Mouse (Mus musculus): ENCODE data around the gene Zfp985.
"Not testable (repeated sequence)": the region's sequence is repeated elsewhere in the genome, so short reads cannot be mapped to it uniquely, and the experiment has no call there.

The Zfp985 gene

GRCm38 (mm10) chr4:147553071-147553470, at the start of gene Zfp985:
TSS of gene Zfp985 (plus strand) at chr4:147553277.
- not testable (repeated sequence) for DNase-seq (ENCODE audit: low read depth, low spot score)

GRCm38 (mm10) chr4:147509174-147509573, 43.9 kb upstream of the Zfp985 start:
- DNase-seq (ENCODE audit: low read depth, low spot score), result no peak

GRCm38 (mm10) chr4:147518981-147519380, 34.1 kb upstream of the Zfp985 start:
- no peak for DNase-seq (ENCODE audit: low read depth, low spot score)

- no peak for DNase-seq (ENCODE audit: low read depth, low spot score)
These were observed 33.0 kb upstream of the Zfp985 start for GRCm38 (mm10) chr4:147520100-147520499.

GRCm38 (mm10) chr4:147525125-147525524, 28.0 kb upstream of the Zfp985 start:
- DNase-seq (ENCODE audit: low read depth, low spot score), result no peak

- no peak for DNase-seq (ENCODE audit: low read depth, low spot score)
These were observed 22.7 kb upstream of the Zfp985 start for GRCm38 (mm10) chr4:147530366-147530765.

- not testable (repeated sequence) for DNase-seq (ENCODE audit: low read depth, low spot score)
These were observed 17.2 kb upstream of the Zfp985 start for GRCm38 (mm10) chr4:147535916-147536315.

- no peak for DNase-seq (ENCODE audit: low read depth, low spot score)
These were observed 15.4 kb upstream of the Zfp985 start for GRCm38 (mm10) chr4:147537702-147538101.

- not testable (repeated sequence) for DNase-seq (ENCODE audit: low read depth, low spot score)
These were observed 13.2 kb upstream of the Zfp985 start, which contains the start of gene Gm16503 for GRCm38 (mm10) chr4:147539918-147540317. TSS of gene Gm16503 (plus strand) at chr4:147540218.

GRCm38 (mm10) chr4:147541105-147541504, 12.0 kb upstream of the Zfp985 start:
- no peak for DNase-seq (ENCODE audit: low read depth, low spot score)

GRCm38 (mm10) chr4:147554361-147554760, 1.3 kb downstream of the Zfp985 start:
- not testable (repeated sequence) for DNase-seq (ENCODE audit: low read depth, low spot score)

- not testable (repeated sequence) for DNase-seq (ENCODE audit: low read depth, low spot score)
These were observed 3.8 kb downstream of the Zfp985 start for GRCm38 (mm10) chr4:147556921-147557320.

- DNase-seq (ENCODE audit: low read depth, low spot score), result not testable (repeated sequence)
These were observed 4.9 kb downstream of the Zfp985 start for GRCm38 (mm10) chr4:147558011-147558410.

GRCm38 (mm10) chr4:147559096-147559495, 6.0 kb downstream of the Zfp985 start:
- DNase-seq (ENCODE audit: low read depth, low spot score), result not testable (repeated sequence)

- DNase-seq (ENCODE audit: low read depth, low spot score), result no peak
These were observed 12.5 kb downstream of the Zfp985 start for GRCm38 (mm10) chr4:147565426-147566220.

GRCm38 (mm10) chr4:147571156-147571555, 18.1 kb downstream of the Zfp985 start:
- not testable (repeated sequence) for DNase-seq (ENCODE audit: low read depth, low spot score)

GRCm38 (mm10) chr4:147579371-147579770, 26.3 kb downstream of the Zfp985 start:
- DNase-seq (ENCODE audit: low read depth, low spot score), result not testable (repeated sequence)

- DNase-seq (ENCODE audit: low read depth, low spot score), result no peak
These were observed 33.7 kb downstream of the Zfp985 start for GRCm38 (mm10) chr4:147586511-147587473.

GRCm38 (mm10) chr4:147594630-147595029, 41.6 kb downstream of the Zfp985 start:
- DNase-seq (ENCODE audit: low read depth, low spot score), result not testable (repeated sequence)

- no peak for DNase-seq (ENCODE audit: low read depth, low spot score)
These were observed 44.6 kb downstream of the Zfp985 start for GRCm38 (mm10) chr4:147597685-147598084.

GRCm38 (mm10) chr4:147598831-147599230, 45.8 kb downstream of the Zfp985 start:
- no peak for DNase-seq (ENCODE audit: low read depth, low spot score)

GRCm38 (mm10) chr4:147601881-147602280, 48.8 kb downstream of the Zfp985 start:
- no peak for DNase-seq (ENCODE audit: low read depth, low spot score)
